Mouse (Mus musculus) right cerebral cortex, adult 2 months (tissue): ENCODE measurements around the gene Olfr287.

ENCODE experiments used
- DNase-seq, 2 experiments: peaks; one replicate each; pipeline ENCODE4 v3.0.0; 2021 to 2022; ENCODE audit warnings: low spot score in 2 of 2

The Olfr287 gene

GRCm38 (mm10) chr15:98220877-98221276 is at the start of gene Olfr287, which contains the start of gene Gm44579:
TSS of gene Olfr287 (minus strand) at chr15:98221056.
TSS of gene Gm44579 (minus strand) at chr15:98220977.
- DNase-seq, result no peak

- no peak for DNase-seq
Measured at GRCm38 (mm10) chr15:98257776-98258175, 36.9 kb upstream of the Olfr287 start.

- no peak for DNase-seq
Measured at GRCm38 (mm10) chr15:98257193-98257592, 36.3 kb upstream of the Olfr287 start, which contains the start of gene H1fnt. TSS of gene H1fnt (minus strand) at chr15:98257293.

GRCm38 (mm10) chr15:98256271-98256670 is 35.4 kb upstream of the Olfr287 start:
- no peak for DNase-seq

- DNase-seq, result no peak
Measured at GRCm38 (mm10) chr15:98235442-98235841, 14.6 kb upstream of the Olfr287 start.

GRCm38 (mm10) chr15:98234350-98234749 is 13.5 kb upstream of the Olfr287 start, which contains the start of gene Olfr286:
TSS of gene Olfr286 (minus strand) at chr15:98234450.
- no peak for DNase-seq

GRCm38 (mm10) chr15:98226096-98226495 is 5.2 kb upstream of the Olfr287 start:
- no peak for DNase-seq

GRCm38 (mm10) chr15:98225610-98226009 is 4.8 kb upstream of the Olfr287 start:
- DNase-seq, result no peak

- no peak for DNase-seq
Measured at GRCm38 (mm10) chr15:98222377-98222776, 1.5 kb upstream of the Olfr287 start.

- DNase-seq, result no peak
Measured at GRCm38 (mm10) chr15:98214130-98214529, 6.7 kb downstream of the Olfr287 start.

GRCm38 (mm10) chr15:98213336-98213870 is 7.5 kb downstream of the Olfr287 start:
- no peak for DNase-seq

GRCm38 (mm10) chr15:98209676-98210075 is 11.2 kb downstream of the Olfr287 start:
- DNase-seq, result no peak

- no peak for DNase-seq
Measured at GRCm38 (mm10) chr15:98195442-98195841, 25.4 kb downstream of the Olfr287 start, which contains the start of gene Olfr288. TSS of gene Olfr288 (minus strand) at chr15:98195542.

- DNase-seq, result no peak
Measured at GRCm38 (mm10) chr15:98184456-98184855, 36.4 kb downstream of the Olfr287 start.

- no peak for DNase-seq
Measured at GRCm38 (mm10) chr15:98181856-98182570, 38.8 kb downstream of the Olfr287 start.

GRCm38 (mm10) chr15:98181132-98181711 is 39.6 kb downstream of the Olfr287 start:
- peak; percentile 91 to 93 for DNase-seq

GRCm38 (mm10) chr15:98180567-98181131 is 40.2 kb downstream of the Olfr287 start:
- no peak for DNase-seq

- no peak for DNase-seq
Measured at GRCm38 (mm10) chr15:98177320-98177719, 43.5 kb downstream of the Olfr287 start.

- peak; percentile 92 to 93 for DNase-seq
Measured at GRCm38 (mm10) chr15:98173821-98174220, 47.0 kb downstream of the Olfr287 start.

- DNase-seq, result no peak
Measured at GRCm38 (mm10) chr15:98172113-98172512, 48.7 kb downstream of the Olfr287 start.

GRCm38 (mm10) chr15:98170917-98171316 is 49.9 kb downstream of the Olfr287 start:
- DNase-seq, result no peak

GRCm38 (mm10) chr15:98170365-98170764 is 50.5 kb downstream of the Olfr287 start:
- peak; percentile 71 to 72 for DNase-seq
